Mouse (Mus musculus): ENCODE results near the gene Zbtb1. TPM values are rescaled to one million over a fixed set of nuclear protein-coding genes. Genes with fewer than 3 reads are reported as not detected.

The Zbtb1 gene
- total RNA-seq, 2 experiments from 2014 or later, result 12.0 to 12.9 TPM

DNA sequence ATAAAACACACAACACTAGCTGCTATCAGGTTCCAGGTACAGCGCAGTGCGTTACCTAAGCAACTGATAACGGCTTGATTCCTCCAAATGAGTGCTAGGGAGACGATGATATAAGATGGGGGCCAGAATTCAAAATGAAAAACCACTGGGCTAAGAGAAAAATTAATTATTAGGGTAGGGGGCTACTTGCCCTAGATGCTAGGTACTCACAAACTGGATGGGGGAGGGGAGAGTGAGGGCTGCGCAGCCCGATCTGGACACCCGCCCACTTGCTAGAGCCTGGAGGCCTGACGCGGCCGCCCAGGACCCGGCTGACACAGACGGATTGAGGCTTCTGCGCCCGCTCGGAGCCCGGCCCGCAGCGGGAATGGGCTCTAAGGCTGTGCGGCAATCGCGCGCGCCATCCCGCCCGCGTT lies 1.3 kb upstream of the Zbtb1 start:
- ATAC-seq (replicated peaks; ENCODE audit: poor library complexity, severe bottlenecking), result no peak

- ATAC-seq (replicated peaks; ENCODE audit: poor library complexity, severe bottlenecking), result peak; percentile 41
These were observed 674 bp upstream of the Zbtb1 start, which contains the start of gene Zbtb25 for GRCm38 (mm10) chr12:76369206-76369977. Zbtb25 (minus strand) TSS chr12:76369602.

DNA sequence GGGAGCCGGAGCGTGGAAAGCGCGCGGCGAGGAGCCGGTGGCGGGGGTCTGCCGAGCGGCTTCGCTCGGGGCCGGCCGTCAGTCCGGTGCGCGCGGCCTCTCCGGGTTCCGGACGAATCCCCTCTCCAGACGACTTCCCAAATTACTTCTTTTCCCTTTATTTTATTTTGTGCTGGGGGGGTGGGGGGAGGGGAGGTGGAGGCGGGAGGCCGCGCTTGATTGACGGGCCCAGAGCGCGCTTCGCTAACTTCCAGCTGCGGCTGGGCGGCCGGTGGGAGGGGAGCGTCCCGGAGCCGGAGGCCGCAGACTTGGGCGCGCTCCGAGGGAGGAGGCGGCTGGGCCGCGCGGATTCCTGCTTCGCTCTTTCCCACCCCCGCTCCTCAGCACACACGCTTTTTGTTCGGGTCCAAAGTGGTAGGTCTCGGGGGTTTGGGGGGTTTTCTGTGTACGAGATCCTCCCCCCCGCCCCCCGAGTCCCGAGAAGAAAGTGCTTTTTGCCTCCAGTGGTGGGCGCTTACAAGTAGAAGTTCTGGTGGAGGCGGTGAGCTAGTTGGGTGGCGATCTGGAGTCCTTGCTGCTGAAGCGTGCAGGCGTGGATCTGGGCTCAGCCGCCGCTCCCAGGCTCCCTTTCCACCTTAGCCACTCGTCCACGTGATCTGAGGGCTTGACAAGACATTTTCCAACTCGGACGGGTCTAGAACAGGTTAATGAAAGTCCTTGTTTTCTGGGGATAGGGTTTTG lies 935 bp downstream of the Zbtb1 start:
- peak; percentile 31 for ATAC-seq (replicated peaks; ENCODE audit: poor library complexity, severe bottlenecking)

GRCm38 (mm10) chr12:76372046-76372445 lies 2.0 kb downstream of the Zbtb1 start:
- ATAC-seq (replicated peaks; ENCODE audit: poor library complexity, severe bottlenecking), result no peak

DNA sequence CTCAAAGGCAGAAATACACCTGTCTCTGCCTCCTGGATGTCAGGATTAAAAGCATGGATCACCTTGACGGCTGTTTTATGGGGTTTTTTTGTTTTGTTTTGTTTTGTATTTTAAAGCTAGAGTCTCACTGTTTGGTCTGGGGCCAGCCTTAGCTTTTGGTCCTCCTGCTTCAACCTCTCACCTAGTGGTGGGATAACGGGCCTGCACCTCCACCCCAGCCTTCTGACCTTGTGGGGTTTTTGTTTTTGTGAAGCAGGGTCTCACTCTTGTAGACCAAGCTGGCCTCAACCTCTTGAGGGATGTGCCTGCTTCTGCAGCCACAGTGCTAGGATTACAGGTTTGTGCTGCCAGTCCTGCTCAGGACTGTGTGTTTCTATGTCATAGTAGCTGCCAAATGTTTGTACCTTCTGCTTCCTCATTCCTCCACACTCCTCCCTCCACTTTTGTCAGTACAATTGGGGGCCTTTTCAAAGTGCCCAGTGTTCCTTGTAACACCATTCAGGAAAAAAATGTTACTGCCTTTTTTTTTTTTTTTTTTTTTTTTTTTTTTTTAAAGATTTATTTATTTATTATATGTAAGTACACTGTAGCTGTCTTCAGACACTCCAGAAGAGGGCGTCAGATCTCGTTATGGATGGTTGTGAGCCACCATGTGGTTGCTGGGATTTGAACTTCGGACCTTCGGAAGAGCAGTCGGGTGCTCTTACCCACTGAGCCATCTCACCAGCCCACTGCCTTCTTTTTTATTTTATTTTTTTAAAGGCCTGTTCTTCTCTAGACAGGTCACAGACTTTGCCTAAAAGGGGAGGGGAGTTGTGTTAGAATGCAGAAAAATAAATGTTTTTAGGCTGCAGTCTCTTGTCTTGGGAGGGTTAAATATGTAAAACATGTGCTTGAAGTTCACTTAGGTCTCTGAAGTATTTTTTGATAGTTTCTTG lies 3.1 kb downstream of the Zbtb1 start:
- ATAC-seq (replicated peaks; ENCODE audit: poor library complexity, severe bottlenecking), result no peak

DNA sequence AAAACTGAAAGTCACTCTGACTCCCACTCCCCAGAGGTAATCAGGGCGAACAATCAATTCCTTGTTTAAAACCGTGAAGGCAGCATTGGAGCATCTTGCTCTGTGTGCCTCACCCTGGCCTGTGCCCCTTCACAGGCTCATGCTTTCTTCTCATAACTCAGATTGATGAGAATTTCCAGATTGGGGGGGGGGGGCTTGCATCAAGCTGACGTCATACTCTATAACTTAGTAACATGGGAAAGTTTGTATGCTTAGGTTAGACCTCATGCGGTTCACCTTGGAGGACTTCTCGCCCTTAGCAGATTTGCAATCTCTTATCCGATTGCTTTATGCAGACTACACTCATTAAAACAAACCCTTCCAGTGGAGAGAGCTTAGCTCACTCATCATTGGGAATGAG lies 3.9 kb downstream of the Zbtb1 start:
- no peak for ATAC-seq (replicated peaks; ENCODE audit: poor library complexity, severe bottlenecking)

DNA sequence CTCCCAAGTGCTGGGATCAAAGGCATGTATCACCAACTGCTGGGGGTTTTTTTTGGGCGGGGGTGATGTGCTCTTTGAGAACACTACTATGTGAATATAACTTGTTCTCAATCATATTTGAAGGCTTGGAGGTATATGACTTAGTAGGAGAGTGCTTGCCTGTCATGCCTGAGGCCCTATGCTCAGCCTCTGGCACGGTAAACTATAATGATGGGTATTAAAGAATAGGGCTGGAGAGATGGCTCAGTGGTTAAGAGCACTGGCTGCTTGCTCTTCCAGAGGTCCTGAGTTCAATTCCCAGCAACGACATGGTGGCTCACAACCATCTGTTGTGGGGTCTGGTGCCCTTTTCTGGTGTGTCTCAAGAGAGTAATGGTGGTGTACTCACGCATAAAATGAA lies 4.8 kb downstream of the Zbtb1 start:
- no peak for ATAC-seq (replicated peaks; ENCODE audit: poor library complexity, severe bottlenecking)

DNA sequence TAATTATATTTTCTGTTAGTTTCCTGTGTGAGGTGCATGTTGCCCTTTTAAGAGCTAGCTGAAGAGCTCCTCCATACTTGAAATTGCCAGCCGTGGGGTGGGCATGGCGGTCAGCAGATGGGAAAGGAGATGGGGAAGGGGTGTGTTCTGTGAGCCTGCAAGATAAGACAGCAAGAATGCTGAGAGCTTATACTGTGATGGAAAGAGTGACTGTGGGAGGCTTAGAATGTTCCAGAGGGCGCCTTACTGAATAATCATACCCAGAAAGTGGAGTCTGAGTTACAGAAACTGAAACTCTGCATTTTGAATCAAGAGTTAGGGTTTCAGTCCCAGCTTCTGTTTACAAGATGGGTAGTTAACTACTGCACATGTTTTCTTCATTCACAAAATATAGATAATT lies 5.4 kb downstream of the Zbtb1 start:
- ATAC-seq (replicated peaks; ENCODE audit: poor library complexity, severe bottlenecking), result no peak

- ATAC-seq (replicated peaks; ENCODE audit: poor library complexity, severe bottlenecking), result peak; percentile 58
These were observed 6.6 kb downstream of the Zbtb1 start for GRCm38 (mm10) chr12:76376649-76377048.

DNA sequence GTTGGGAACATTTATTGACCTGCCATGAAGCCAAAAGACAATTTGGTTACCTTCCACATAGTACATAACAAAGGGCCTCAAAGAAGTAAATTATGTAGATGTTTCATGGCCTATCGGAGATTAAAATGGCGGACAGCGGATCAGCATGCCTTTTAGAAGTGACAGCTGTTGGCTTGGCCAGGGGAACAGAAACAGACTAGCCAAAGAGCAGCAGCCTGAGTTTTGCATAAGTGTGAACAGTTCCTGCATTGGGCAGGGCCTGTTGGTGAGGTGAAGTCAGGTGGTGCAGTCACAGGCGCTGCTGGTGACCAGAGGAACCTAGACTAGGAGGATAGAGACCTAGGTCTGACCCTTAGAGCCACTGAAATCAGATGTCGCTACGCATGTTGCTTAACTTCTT lies 7.0 kb downstream of the Zbtb1 start:
- peak; percentile 86 for ATAC-seq (replicated peaks; ENCODE audit: poor library complexity, severe bottlenecking)

DNA sequence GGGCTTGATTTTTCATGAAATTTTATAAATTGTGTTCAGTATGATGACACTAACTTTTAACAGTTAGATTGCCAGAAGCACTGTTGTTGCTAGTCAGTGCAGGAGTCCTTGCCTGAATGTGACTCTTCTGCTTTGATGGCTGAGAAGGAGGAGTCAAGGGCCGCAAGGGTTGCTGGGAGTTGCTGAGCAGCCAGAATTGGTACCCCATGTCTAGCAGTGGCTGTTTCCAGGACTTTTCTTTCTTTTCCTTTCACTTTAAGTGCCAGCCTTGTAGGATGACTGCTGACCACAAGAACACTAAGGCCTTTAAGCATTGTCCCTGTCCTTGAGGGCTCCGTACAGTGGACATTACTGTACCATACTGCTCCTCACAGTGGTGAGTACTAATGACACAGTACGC lies 7.7 kb downstream of the Zbtb1 start:
- ATAC-seq (replicated peaks; ENCODE audit: poor library complexity, severe bottlenecking), result no peak

- no peak for ATAC-seq (replicated peaks; ENCODE audit: poor library complexity, severe bottlenecking)
These were observed 8.5 kb downstream of the Zbtb1 start for GRCm38 (mm10) chr12:76378556-76378955.

GRCm38 (mm10) chr12:76380151-76380550 lies 10.1 kb downstream of the Zbtb1 start:
- no peak for ATAC-seq (replicated peaks; ENCODE audit: poor library complexity, severe bottlenecking)

- no peak for ATAC-seq (replicated peaks; ENCODE audit: poor library complexity, severe bottlenecking)
These were observed 15.3 kb downstream of the Zbtb1 start for GRCm38 (mm10) chr12:76385342-76385741.

GRCm38 (mm10) chr12:76388794-76389193 lies 18.7 kb downstream of the Zbtb1 start:
- ATAC-seq (replicated peaks; ENCODE audit: poor library complexity, severe bottlenecking), result 0 out of 2 replicates have a peak, but pooled peaks have one; percentile 31

DNA sequence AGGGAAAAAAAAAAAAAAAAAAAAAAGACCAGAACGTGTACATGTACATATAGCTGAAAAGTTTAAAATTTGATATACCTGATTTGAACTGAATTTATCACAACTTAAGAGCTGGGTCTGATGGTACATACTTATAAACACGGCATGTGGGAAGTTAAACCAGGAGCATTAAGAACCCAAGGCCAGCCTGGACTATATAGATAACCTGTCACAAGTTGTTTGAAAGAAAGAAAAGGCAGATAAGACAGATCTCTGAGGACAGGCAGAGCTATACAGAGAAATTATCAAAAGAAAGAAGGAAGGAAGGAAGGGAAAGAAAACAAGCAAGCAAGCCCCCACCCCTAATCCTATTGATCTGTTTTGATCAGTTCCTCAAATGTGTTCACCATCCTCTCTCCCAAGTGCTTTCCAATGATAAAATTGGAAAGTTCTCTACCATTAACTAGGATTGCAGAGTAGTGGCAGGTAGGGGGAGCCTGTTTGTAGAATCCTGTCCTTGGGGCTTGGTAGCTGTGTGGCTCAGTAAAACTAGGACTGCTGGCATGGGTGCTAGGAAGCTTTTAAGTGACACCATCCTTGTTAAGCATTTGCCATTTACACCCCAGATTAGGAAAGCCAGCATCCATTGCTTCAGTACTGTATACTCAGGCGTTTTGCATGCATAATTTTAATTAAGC lies 21.7 kb downstream of the Zbtb1 start:
- ATAC-seq (replicated peaks; ENCODE audit: poor library complexity, severe bottlenecking), result no peak

DNA sequence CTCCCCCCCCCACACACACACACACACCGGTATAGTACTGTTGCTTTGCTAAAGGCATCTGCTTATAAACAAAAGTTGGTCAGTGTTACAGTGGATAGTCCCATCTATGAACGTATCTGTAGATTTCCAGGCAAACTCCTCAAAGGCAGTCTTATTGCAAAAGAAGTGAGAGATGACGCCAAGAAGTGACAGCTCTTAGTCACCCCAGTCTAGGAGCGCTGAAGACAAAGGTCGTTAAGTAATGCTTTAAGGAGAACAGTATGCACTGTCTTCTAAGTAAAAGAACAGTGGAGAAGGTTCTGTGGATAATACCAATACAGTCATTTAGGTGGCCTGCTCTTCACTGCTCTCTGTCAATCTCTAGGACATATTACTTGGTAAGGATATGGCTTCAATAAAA lies 22.9 kb downstream of the Zbtb1 start:
- ATAC-seq (replicated peaks; ENCODE audit: poor library complexity, severe bottlenecking), result 0 out of 2 replicates have a peak, but pooled peaks have one; percentile 7

DNA sequence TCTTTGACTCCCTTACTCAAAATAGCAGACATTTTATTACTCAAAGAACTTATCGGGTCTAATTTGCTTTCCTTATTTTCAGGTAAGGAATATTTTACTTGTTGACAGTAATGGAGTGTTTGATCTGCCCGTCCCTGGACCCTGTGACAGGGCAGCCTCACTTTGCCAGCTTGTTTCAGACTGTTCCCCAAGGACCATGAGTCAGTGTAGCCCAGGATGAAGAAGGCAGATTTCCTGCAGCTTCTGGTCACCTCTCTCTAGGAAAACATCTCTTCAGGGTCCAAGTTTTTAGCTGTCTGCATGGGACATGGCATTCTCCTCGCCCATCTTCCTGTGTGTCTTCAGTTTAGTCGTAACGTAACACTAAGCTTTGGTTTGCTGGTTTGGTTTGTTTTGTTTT lies 27.2 kb downstream of the Zbtb1 start:
- no peak for ATAC-seq (replicated peaks; ENCODE audit: poor library complexity, severe bottlenecking)

- ATAC-seq (replicated peaks; ENCODE audit: poor library complexity, severe bottlenecking), result no peak
These were observed 31.6 kb downstream of the Zbtb1 start for GRCm38 (mm10) chr12:76401674-76402073.
